ENCODE assay signal across 8 mouse cellular contexts in the genomic region with DNA sequence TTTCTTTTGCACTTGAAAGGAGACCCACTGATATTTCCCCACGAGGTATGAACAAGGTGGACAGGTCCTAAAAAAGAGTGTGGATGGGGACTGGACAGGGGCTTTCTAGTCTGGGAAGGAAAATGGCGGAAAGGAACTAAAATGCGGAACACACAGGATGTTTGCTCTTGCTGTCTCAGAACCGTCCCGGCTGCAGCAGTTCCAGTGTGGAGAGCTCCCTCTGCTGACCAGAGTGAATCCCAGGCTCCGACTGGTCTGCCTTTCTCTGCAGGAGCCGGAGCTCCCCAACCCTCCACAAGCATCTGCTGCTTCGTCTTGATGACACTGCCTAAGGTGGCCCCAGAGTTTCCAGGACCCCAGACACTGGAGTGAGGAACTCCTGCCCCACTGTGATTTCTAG. TPM values are rescaled to one million over a fixed set of nuclear protein-coding genes. Genes with fewer than 3 reads are reported as not detected.
DNase-seq lines count a peak whose midpoint lies in the region; ATAC-seq and TF ChIP-seq lines count a peak whose summit lies in the region.

No protein-coding gene starts in this region.

- no peaks in the 10 kb centered on the region for H3K9me3 ChIP-seq in MEL (replicated peaks; ENCODE audit: insufficient read depth, low read length)
- no peaks in the 10 kb centered on the region for H3K9me3 ChIP-seq in forebrain, embryonic 16.5 days (ENCODE audit: control insufficient read depth, low read length)
- H3K9me3 ChIP-seq in lung, embryonic 15.5 days: no peaks in the 10 kb centered on the region

- H3K36me3 ChIP-seq in MEL (ENCODE audit: control insufficient read depth in 1 of 2, insufficient read depth in 2 of 2, low read length in 2 of 2): peaks cover 0 to 13% of the 10 kb centered on the region in 2 experiments; a peak in 2 of 4 replicates
- H3K36me3 ChIP-seq in forebrain, embryonic 16.5 days (ENCODE audit: control insufficient read depth, insufficient read depth): peaks cover 15% of the 10 kb centered on the region
- peaks cover 52% of the 10 kb centered on the region for H3K36me3 ChIP-seq in lung, embryonic 15.5 days

- peaks cover 0 to 22% of the 10 kb centered on the region in 2 experiments; a peak in 3 of 4 replicates for H3K4me1 ChIP-seq in MEL (ENCODE audit: control insufficient read depth in 1 of 2, insufficient read depth in 2 of 2, low read length in 2 of 2)
- peaks cover 30% of the 10 kb centered on the region for H3K4me1 ChIP-seq in forebrain, embryonic 16.5 days (replicated peaks; ENCODE audit: control insufficient read depth, insufficient read depth, low read length)
- H3K4me1 ChIP-seq in lung, embryonic 15.5 days: peaks cover 29% of the 10 kb centered on the region
- H3K4me1 ChIP-seq in olfactory bulb, adult 2 months (ENCODE audit: control insufficient read depth, insufficient read depth, low read length): peaks cover 10% of the 10 kb centered on the region

- peak; percentile 18; the same call in 1 of the 2 replicates for ATAC-seq in forebrain, embryonic 16.5 days
- ATAC-seq in lung, embryonic 15.5 days (ENCODE audit: borderline replicate concordance, extremely low read depth, low FRiP score, low TSS enrichment): peak; percentile 11; the same call in 1 of the 2 replicates

- peak in 1 of 2 experiments; percentile 37; a peak in 1 of 4 replicates for TF ChIP-seq POLR2A in MEL (IDR thresholded peaks at IDR 0.05; ENCODE audit: control insufficient read depth in 1 of 2, insufficient read depth in 1 of 2, low read depth in 1 of 2, low read length in 2 of 2, poor library complexity in 1 of 2)
- TF ChIP-seq POLR2A in olfactory bulb, adult 2 months (IDR thresholded peaks at IDR 0.05; ENCODE audit: insufficient read depth, low read depth, low read length): no peak

- TF ChIP-seq CTCF in MEL (IDR thresholded peaks at IDR 0.05 in 2 of 3, conservative IDR thresholded peaks at IDR 0.05 in 1 of 3; ENCODE audit: control insufficient read depth in 1 of 3, insufficient read depth in 1 of 3, low read depth in 2 of 3, low read length in 3 of 3, poor library complexity in 1 of 3, severe bottlenecking in 1 of 3): peak in 2 of 3 experiments; percentile 82 to 96; a peak in 4 of 6 replicates
- TF ChIP-seq CTCF in olfactory bulb, adult 2 months (IDR thresholded peaks at IDR 0.05; ENCODE audit: insufficient read depth, low read depth, low read length): peak; percentile 72

- H3K27ac ChIP-seq in MEL (ENCODE audit: control insufficient read depth, low read depth, low read length): peak overlapping the region; percentile 55
- H3K27ac ChIP-seq in forebrain, embryonic 16.5 days (ENCODE audit: low read length): peak overlapping the region; percentile 71
- peak overlapping the region; percentile 65 for H3K27ac ChIP-seq in lung, embryonic 15.5 days
- peak overlapping the region; percentile 43 for H3K27ac ChIP-seq in olfactory bulb, adult 2 months (ENCODE audit: insufficient read depth, low read depth, low read length)

- no peaks in the 10 kb centered on the region; the same call in 1 of the 2 replicates for H3K79me2 ChIP-seq in MEL (ENCODE audit: control insufficient read depth, insufficient read depth, low read length, poor library complexity)

- no peak for TF ChIP-seq RAD21 in MEL (IDR thresholded peaks at IDR 0.05; ENCODE audit: low read depth, low read length)

- peak overlapping the region; percentile 51 for H3K4me2 ChIP-seq in forebrain, embryonic 16.5 days (ENCODE audit: low read length)
- H3K4me2 ChIP-seq in lung, embryonic 15.5 days: peak overlapping the region; percentile 59

- 3% methylated on average over 8 of the region's 8 CpGs for WGBS in forebrain, embryonic 16.5 days
- 5% methylated on average over 8 of the region's 8 CpGs for WGBS in lung, embryonic 15.5 days
- 3% methylated on average over 8 of the region's 8 CpGs for WGBS in olfactory bulb, adult 2 months

- peak overlapping the region; percentile 21 to 56 for H3K4me3 ChIP-seq in MEL (ENCODE audit: control insufficient read depth in 1 of 2, insufficient read depth in 1 of 2, low read depth in 2 of 2, low read length in 2 of 2)
- peak overlapping the region; percentile 70 for H3K4me3 ChIP-seq in forebrain, embryonic 16.5 days (replicated peaks; ENCODE audit: low read length)
- no peak overlapping the region; the same call in 1 of the 2 replicates for H3K4me3 ChIP-seq in lung, embryonic 15.5 days
- peak overlapping the region; percentile 31 for H3K4me3 ChIP-seq in olfactory bulb, adult 2 months (ENCODE audit: insufficient read depth, low read depth, low read length)

- H3K27me3 ChIP-seq in MEL (ENCODE audit: control insufficient read depth in 1 of 2, insufficient read depth in 2 of 2, low read length in 2 of 2): no peaks in the 10 kb centered on the region
- H3K27me3 ChIP-seq in forebrain, embryonic 16.5 days (replicated peaks; ENCODE audit: control insufficient read depth, insufficient read depth, low read length): no peaks in the 10 kb centered on the region
- no peaks in the 10 kb centered on the region for H3K27me3 ChIP-seq in lung, embryonic 15.5 days

- peak; percentile 97 for DNase-seq in MEL (ENCODE audit: low read depth, low spot score)
- peak; percentile 91 to 93 for DNase-seq in cerebellum, adult 18-20 months
- DNase-seq in heart, postnatal 4 days: peak; percentile 90
- DNase-seq in layer of hippocampus, adult 9-10 months (ENCODE audit: low spot score): peak; percentile 87
- peak; percentile 80 for DNase-seq in thymus, postnatal 0 days (ENCODE audit: low spot score)

- H3K9ac ChIP-seq in MEL (ENCODE audit: control insufficient read depth, low read depth, low read length, poor library complexity, severe bottlenecking): peak overlapping the region; percentile 56
- peak overlapping the region; percentile 23; the same call in 1 of the 2 replicates for H3K9ac ChIP-seq in forebrain, embryonic 16.5 days (replicated peaks; ENCODE audit: low read depth, low read length)
- no peak overlapping the region for H3K9ac ChIP-seq in lung, embryonic 15.5 days

- TF ChIP-seq EP300 in MEL (IDR thresholded peaks at IDR 0.05; ENCODE audit: low read depth in 1 of 2, low read length in 2 of 2): no peak

RNA-seq across cellular contexts. Expression of a gene that starts 9.6 kb away (rescaled TPM):
- 120 and 124 TPM in 2 replicates for total RNA-seq in MEL (2012; rRNA removed)
- polyA plus RNA-seq in MEL (2012; ENCODE audit: insufficient read depth in 1 of 2, insufficient read length in 2 of 2, low read depth in 1 of 2, low replicate concordance in 2 of 2, missing spikeins in 1 of 2): 100 to 1,000 TPM; 159 to 170 TPM
- polyA plus RNA-seq in forebrain, embryonic 16.5 days (2015; fragmentation: Nextera tagmentation; extraction: Ambion mirVana): 56.7 and 68.2 TPM in 2 replicates
- total RNA-seq in heart, postnatal 4 days (2021): 10 to 100 TPM; 38.0 to 43.3 TPM
- 207 and 211 TPM in 2 replicates for polyA plus RNA-seq in lung, embryonic 15.5 days (2015; fragmentation: Nextera tagmentation; extraction: Ambion mirVana)
- not detected in 2 replicates for polyA plus RNA-seq in olfactory bulb, adult 2 months (2012; ENCODE audit: insufficient read depth, insufficient read length, low replicate concordance, missing spikeins)
- polyA plus RNA-seq in thymus, postnatal 0 days (2015; fragmentation: Nextera tagmentation; extraction: Ambion mirVana): 134 and 154 TPM in 2 replicates

RNA-seq across cellular contexts. Expression of a gene that starts 20.1 kb away (rescaled TPM):
- 16.0 and 19.5 TPM in 2 replicates for total RNA-seq in MEL (2012; rRNA removed)
- 10 to 100 TPM in 1 of 2 experiments, not detected in 1; 59.1 TPM for polyA plus RNA-seq in MEL (2012; ENCODE audit: insufficient read depth in 1 of 2, insufficient read length in 2 of 2, low read depth in 1 of 2, low replicate concordance in 2 of 2, missing spikeins in 1 of 2)
- 70.1 and 79.1 TPM in 2 replicates for polyA plus RNA-seq in forebrain, embryonic 16.5 days (2015; fragmentation: Nextera tagmentation; extraction: Ambion mirVana)
- 10 to 100 TPM; 36.8 to 37.7 TPM for total RNA-seq in heart, postnatal 4 days (2021)
- polyA plus RNA-seq in lung, embryonic 15.5 days (2015; fragmentation: Nextera tagmentation; extraction: Ambion mirVana): 53.3 and 54.7 TPM in 2 replicates
- polyA plus RNA-seq in olfactory bulb, adult 2 months (2012; ENCODE audit: insufficient read depth, insufficient read length, low replicate concordance, missing spikeins): not detected in 2 replicates
- 20.7 and 20.8 TPM in 2 replicates for polyA plus RNA-seq in thymus, postnatal 0 days (2015; fragmentation: Nextera tagmentation; extraction: Ambion mirVana)

RNA-seq across cellular contexts. Expression of a gene that starts 23.7 kb away (rescaled TPM):
- total RNA-seq in MEL (2012; rRNA removed): 9.2 and 10.2 TPM in 2 replicates
- 1 to 10 TPM in 1 of 2 experiments, not detected in 1; 9.3 TPM for polyA plus RNA-seq in MEL (2012; ENCODE audit: insufficient read depth in 1 of 2, insufficient read length in 2 of 2, low read depth in 1 of 2, low replicate concordance in 2 of 2, missing spikeins in 1 of 2)
- polyA plus RNA-seq in forebrain, embryonic 16.5 days (2015; fragmentation: Nextera tagmentation; extraction: Ambion mirVana): 11.4 and 12.3 TPM in 2 replicates
- total RNA-seq in heart, postnatal 4 days (2021): 10 to 100 TPM; 13.8 to 14.3 TPM
- 9.1 and 10.3 TPM in 2 replicates for polyA plus RNA-seq in lung, embryonic 15.5 days (2015; fragmentation: Nextera tagmentation; extraction: Ambion mirVana)
- not detected in 2 replicates for polyA plus RNA-seq in olfactory bulb, adult 2 months (2012; ENCODE audit: insufficient read depth, insufficient read length, low replicate concordance, missing spikeins)
- polyA plus RNA-seq in thymus, postnatal 0 days (2015; fragmentation: Nextera tagmentation; extraction: Ambion mirVana): 9.8 and 12.4 TPM in 2 replicates

RNA-seq across cellular contexts. Expression of a gene that starts 27.6 kb away (rescaled TPM):
- 124 and 130 TPM in 2 replicates for total RNA-seq in MEL (2012; rRNA removed)
- polyA plus RNA-seq in MEL (2012; ENCODE audit: insufficient read depth in 1 of 2, insufficient read length in 2 of 2, low read depth in 1 of 2, low replicate concordance in 2 of 2, missing spikeins in 1 of 2): 100 to 1,000 TPM in 1 of 2 experiments, 10 to 100 TPM in 1; 63.5 to 149 TPM
- 21.7 and 24.7 TPM in 2 replicates for polyA plus RNA-seq in forebrain, embryonic 16.5 days (2015; fragmentation: Nextera tagmentation; extraction: Ambion mirVana)
- 10 to 100 TPM; 14.3 to 14.5 TPM for total RNA-seq in heart, postnatal 4 days (2021)
- polyA plus RNA-seq in lung, embryonic 15.5 days (2015; fragmentation: Nextera tagmentation; extraction: Ambion mirVana): 31.4 and 33.4 TPM in 2 replicates
- not detected in 2 replicates for polyA plus RNA-seq in olfactory bulb, adult 2 months (2012; ENCODE audit: insufficient read depth, insufficient read length, low replicate concordance, missing spikeins)
- polyA plus RNA-seq in thymus, postnatal 0 days (2015; fragmentation: Nextera tagmentation; extraction: Ambion mirVana): 26.9 and 29.7 TPM in 2 replicates

RNA-seq across cellular contexts. Expression of a gene that starts 34.8 kb away (rescaled TPM):
- 44.8 and 47.0 TPM in 2 replicates for total RNA-seq in MEL (2012; rRNA removed)
- polyA plus RNA-seq in MEL (2012; ENCODE audit: insufficient read depth in 1 of 2, insufficient read length in 2 of 2, low read depth in 1 of 2, low replicate concordance in 2 of 2, missing spikeins in 1 of 2): 10 to 100 TPM in 1 of 2 experiments, not detected in 1; 79.5 TPM
- 43.7 and 48.4 TPM in 2 replicates for polyA plus RNA-seq in forebrain, embryonic 16.5 days (2015; fragmentation: Nextera tagmentation; extraction: Ambion mirVana)
- 1 to 10 TPM; 6.7 to 8.6 TPM for total RNA-seq in heart, postnatal 4 days (2021)
- 69.3 and 71.1 TPM in 2 replicates for polyA plus RNA-seq in lung, embryonic 15.5 days (2015; fragmentation: Nextera tagmentation; extraction: Ambion mirVana)
- not detected in 2 replicates for polyA plus RNA-seq in olfactory bulb, adult 2 months (2012; ENCODE audit: insufficient read depth, insufficient read length, low replicate concordance, missing spikeins)
- polyA plus RNA-seq in thymus, postnatal 0 days (2015; fragmentation: Nextera tagmentation; extraction: Ambion mirVana): 29.8 and 33.2 TPM in 2 replicates

Comparison
In these comparisons a context has a peak if more than half of its experiments do, and no peak if none do; other contexts are left out.
1. RNA of a gene that starts 9.6 kb away (polyA plus RNA-seq): 207 to 211 TPM in lung, embryonic 15.5 days, 159 to 170 TPM in MEL, 134 to 154 TPM in thymus, postnatal 0 days and 56.7 to 68.2 TPM in forebrain, embryonic 16.5 days; not detected in olfactory bulb, adult 2 months; every median in the first group is over 10 times any median in the second.
2. Peak in every context shown above with its lines, with median percentiles within 50 percentile points of each other: DNase-seq and H3K27ac ChIP-seq.